Mouse (Mus musculus) urinary bladder, postnatal 36 days (tissue): ENCODE measurements around the gene Ppil4.
"Not testable (repeated sequence)": the region's sequence is repeated elsewhere in the genome, so short reads cannot be mapped to it uniquely, and the experiment has no call there.

Experiments
- DNase-seq, 2 experiments: peaks; one replicate each; pipeline ENCODE4 v3.0.0; 2022; ENCODE audit warnings: low spot score in 2 of 2, mixed read lengths in 1 of 2

Ppil4 gene

GRCm38 (mm10) chr10:7792751-7793385, at the start of gene Ppil4, which contains the start of gene Ginm1:
Gene Ppil4 (plus strand): TSS chr10:7792891.
Gene Ginm1 (minus strand): TSS chr10:7792824.
- peak; percentile 84 to 87 for DNase-seq

- DNase-seq = not testable (repeated sequence)
Observed at GRCm38 (mm10) chr10:7745528-7745927, 47.2 kb upstream of the Ppil4 start.

- no peak for DNase-seq
Observed at GRCm38 (mm10) chr10:7748752-7749151, 43.9 kb upstream of the Ppil4 start.

GRCm38 (mm10) chr10:7757544-7757943, 35.1 kb upstream of the Ppil4 start:
- DNase-seq = no peak

- DNase-seq = no peak
Observed at GRCm38 (mm10) chr10:7772346-7772745, 20.3 kb upstream of the Ppil4 start.

DNA sequence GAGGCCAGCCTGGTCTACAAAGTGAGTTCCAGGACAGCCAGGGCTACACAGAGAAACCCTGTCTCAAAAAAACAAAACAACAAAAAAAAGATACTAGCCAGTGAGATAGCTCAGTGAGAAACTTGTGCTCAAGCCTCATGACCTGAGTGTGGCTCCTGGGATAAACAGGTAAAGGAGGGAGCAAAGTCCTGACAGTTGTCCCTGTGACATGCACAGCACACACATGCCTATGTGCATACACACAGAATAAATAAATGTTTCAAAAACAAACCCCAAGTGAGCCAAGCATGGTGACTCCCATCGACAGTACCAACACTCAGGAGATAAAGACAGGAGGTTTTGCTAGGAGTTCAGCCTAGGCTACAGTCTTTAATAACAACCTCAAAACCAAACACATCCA, 19.9 kb upstream of the Ppil4 start:
- no peak for DNase-seq

DNA sequence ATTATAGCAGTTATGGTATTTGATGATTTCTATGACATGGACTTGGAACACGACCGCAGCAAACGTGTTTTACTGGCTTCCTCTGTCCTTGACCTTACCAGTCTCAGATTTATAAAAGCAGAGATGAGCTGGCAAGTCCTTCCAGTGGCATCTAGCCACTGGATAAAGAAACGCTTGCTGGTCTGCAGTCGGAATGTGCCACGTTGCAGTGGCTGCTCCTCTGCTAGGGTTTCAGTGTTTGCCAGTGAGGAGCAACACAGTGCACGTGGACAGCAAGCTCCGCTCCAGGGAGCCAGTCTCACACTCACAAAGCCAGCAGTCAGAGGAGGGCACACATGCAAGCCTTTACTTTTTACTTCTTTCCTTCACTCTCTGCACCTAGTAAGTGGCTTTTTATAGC, 17.3 kb upstream of the Ppil4 start:
- DNase-seq = peak in 1 of 2 experiments; percentile 1

GRCm38 (mm10) chr10:7778361-7778760, 14.3 kb upstream of the Ppil4 start:
- peak in 1 of 2 experiments; percentile 12 for DNase-seq

- DNase-seq = peak in 1 of 2 experiments; percentile 13
Observed at GRCm38 (mm10) chr10:7779751-7780237, 12.9 kb upstream of the Ppil4 start.

- peak; percentile 79 to 88 for DNase-seq
Observed at GRCm38 (mm10) chr10:7780238-7781176, 12.2 kb upstream of the Ppil4 start.

- no peak for DNase-seq
Observed at GRCm38 (mm10) chr10:7781214-7781613, 11.5 kb upstream of the Ppil4 start.

DNA sequence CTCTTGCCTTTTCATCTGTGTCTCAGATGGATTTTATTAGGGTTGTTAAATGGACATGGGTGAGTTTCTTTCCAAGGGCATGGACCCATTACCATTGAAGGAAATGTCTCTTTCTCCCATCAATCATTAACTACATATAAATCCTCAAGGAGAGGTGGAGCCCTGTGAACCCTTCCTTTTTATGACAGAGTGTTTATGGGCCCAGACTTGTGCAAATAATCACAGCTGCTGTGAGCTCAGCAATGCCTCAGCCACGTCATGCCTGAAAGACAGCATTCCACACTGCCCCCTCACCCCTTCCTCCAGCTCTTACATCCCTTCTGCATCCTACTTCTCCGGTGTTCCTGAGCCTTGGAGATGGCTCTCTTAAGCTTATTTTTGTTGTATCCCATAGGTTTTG, 5.4 kb upstream of the Ppil4 start:
- no peak for DNase-seq

- DNase-seq = no peak
Observed at GRCm38 (mm10) chr10:7792254-7792750, 389 bp upstream of the Ppil4 start.

- no peak for DNase-seq
Observed at GRCm38 (mm10) chr10:7801258-7801657, 8.6 kb downstream of the Ppil4 start.

- DNase-seq = no peak
Observed at GRCm38 (mm10) chr10:7802519-7803140, 9.9 kb downstream of the Ppil4 start.

GRCm38 (mm10) chr10:7809937-7810336, 17.2 kb downstream of the Ppil4 start:
- peak; percentile 15 to 32 for DNase-seq

- no peak for DNase-seq
Observed at GRCm38 (mm10) chr10:7816476-7816875, 23.8 kb downstream of the Ppil4 start.

- no peak for DNase-seq
Observed at GRCm38 (mm10) chr10:7818676-7819075, 26.0 kb downstream of the Ppil4 start.

- no peak for DNase-seq
Observed at GRCm38 (mm10) chr10:7819156-7819555, 26.5 kb downstream of the Ppil4 start.

- DNase-seq = no peak
Observed at GRCm38 (mm10) chr10:7819603-7820002, 26.9 kb downstream of the Ppil4 start.

GRCm38 (mm10) chr10:7820171-7820570, 27.5 kb downstream of the Ppil4 start:
- no peak for DNase-seq

DNA sequence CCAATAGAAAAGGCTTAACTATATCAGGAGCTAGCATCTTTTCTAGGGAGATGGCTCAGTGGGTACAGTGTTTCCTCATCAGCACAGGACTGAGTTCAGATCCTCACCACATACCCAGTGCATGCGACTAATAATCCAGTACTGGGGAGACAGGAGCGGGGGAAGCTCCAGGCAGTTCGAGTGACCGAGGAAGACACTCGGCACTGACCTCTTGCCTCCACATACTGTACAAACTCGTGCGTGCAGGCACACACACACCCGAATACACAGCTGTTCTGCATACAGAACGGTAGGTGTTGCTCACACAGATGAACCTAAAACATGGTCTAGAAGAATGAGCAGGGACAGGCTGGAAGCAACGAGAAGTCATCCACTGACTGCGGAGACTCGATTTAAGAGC, 29.3 kb downstream of the Ppil4 start:
- DNase-seq = no peak
